Mouse (Mus musculus) frontal cortex, adult 2 months (tissue): ENCODE measurements around the gene Mb. TPM values are rescaled to one million over a fixed set of nuclear protein-coding genes. Genes with fewer than 3 reads are reported as not detected.
"Not testable (repeated sequence)": the region's sequence is repeated elsewhere in the genome, so short reads cannot be mapped to it uniquely, and the experiment has no call there.

Source experiments
- DNase-seq, 2 experiments: peaks; one replicate each; pipeline ENCODE4 v3.0.0; 2022; ENCODE audit warnings: low spot score in 1 of 2; ENCODE audit errors: extremely low spot score in 1 of 2
- polyA plus RNA-seq: library from polyadenylated mRNA; depleted of rRNA; stranded (reverse); fragments of >200 nt; gene quantifications from 2 replicates; pipeline ENCODE4 v1.2.3, GENCODE M21; 2012

Gene Mb
- polyA plus RNA-seq, 1 experiment: 0.28 TPM

DNA sequence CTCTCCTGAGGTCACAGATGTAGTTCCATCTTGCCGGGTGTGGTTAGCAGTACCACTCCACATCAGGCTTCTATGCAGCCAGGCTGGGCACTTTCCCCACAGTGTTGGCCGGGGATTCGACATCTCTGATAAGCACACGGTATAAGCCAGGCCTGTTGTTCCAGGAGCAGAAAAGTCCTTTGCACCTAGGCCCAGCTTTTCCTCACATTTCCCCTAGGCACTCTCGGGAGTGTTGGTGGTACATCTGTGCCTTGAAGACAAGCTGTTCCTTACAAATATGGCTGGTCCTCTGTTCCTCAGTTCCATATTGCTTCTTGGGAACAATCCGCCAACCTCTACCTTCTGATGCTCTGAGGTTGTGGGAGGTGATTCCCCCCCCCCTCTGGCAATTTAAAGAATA, 15.8 kb upstream of the Mb start:
- DNase-seq: peak in 1 of 2 experiments; percentile 64

DNA sequence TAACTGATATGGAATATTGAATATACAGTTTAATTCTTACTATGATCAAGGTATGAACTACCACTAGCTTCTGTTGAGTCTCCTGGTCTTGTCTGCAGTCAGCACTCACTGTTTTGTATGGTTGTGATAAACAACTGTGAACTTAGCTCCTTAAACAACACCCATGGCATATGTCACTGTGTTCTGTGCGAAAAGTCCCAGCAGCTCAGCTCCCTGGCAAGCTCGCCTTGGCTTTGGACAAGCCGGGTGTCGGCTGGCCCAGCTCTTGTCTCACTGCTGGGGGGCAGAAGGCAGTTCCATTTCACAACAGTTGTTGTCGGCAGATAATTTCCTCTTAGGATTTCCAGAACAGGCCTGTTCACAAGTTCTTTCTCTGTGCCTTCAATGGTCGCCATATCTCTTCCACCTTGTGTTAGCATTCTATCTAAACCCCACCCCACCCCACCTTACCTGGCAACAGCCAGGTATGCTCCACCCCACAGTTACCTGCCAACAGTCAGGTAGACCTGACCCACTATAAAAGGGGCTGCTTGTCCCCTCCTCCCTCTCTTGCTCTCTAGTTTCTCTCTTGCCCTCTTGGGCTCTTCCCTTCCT, 14.9 kb upstream of the Mb start:
- no peak for DNase-seq

DNA sequence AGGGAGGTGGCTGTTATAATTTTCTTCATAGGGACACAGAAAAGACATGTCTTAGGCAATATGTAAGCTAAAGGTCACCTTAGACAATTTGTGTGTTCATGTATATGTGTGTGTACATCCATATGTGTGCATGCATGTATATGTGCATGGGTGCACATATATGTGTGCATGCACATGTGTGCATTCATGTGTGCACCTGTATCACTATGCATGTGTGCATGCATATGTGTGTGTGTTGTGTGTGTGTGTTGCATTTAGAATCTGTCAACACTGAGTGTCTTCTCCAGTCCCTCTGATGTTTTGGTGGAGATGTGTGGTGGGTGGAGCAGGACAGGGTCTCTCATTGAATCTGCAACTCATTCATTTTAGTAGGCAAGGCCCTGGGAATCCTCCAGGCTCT, 12.3 kb upstream of the Mb start:
- no peak for DNase-seq

DNA sequence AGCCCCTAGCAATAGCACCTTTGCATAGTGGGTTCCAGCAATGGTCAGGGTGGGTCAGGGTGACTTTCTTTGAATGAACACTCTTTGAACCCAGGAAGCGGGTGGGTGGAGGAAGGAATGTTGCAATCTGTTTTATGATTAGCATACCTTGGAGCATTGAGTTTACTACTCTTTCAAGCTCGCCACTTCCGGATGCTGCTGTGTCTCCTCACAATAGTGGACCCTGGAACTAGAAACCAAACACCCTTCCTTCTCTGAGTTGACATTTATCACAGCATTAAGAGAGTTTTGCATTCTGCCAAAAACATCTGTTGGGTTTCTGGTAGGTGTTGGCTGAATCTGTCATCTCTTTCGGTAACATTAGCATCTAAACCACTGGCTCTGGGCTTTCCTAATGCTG, 8.9 kb upstream of the Mb start:
- DNase-seq: not testable (repeated sequence)

DNA sequence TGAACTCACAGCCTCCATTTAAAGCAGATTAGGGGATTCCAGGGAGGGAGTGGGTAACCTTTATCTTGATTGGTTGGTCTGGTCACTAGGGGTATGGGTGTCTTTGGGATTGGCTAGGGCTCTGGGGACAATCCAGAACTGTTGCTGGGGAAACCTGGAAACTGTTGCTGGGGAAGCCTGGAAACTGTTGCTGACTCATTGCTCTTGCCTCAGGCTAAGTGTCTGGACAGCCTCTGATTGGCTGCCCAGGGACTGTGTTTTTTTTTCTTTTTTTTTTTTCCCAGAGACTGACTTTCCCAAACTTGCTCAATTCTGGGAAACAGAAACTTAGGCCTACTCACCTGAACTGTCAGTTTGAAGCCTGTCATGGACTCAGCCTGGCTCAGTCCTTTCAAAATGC, 8.1 kb upstream of the Mb start:
- DNase-seq: no peak

DNA sequence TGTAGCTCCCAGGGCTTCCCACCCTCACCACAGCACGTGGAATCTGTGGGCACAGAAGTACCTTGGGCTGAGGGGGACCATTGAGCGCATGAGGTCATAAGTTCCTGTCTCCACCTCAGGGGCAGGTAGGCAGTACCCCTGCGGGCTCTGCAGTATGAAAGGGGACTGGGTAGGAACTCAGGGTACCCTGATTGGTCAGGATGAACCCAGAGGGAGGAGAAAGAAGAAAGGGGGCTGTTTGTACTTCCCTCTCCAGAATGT, 6.3 kb upstream of the Mb start:
- DNase-seq: no peak

DNA sequence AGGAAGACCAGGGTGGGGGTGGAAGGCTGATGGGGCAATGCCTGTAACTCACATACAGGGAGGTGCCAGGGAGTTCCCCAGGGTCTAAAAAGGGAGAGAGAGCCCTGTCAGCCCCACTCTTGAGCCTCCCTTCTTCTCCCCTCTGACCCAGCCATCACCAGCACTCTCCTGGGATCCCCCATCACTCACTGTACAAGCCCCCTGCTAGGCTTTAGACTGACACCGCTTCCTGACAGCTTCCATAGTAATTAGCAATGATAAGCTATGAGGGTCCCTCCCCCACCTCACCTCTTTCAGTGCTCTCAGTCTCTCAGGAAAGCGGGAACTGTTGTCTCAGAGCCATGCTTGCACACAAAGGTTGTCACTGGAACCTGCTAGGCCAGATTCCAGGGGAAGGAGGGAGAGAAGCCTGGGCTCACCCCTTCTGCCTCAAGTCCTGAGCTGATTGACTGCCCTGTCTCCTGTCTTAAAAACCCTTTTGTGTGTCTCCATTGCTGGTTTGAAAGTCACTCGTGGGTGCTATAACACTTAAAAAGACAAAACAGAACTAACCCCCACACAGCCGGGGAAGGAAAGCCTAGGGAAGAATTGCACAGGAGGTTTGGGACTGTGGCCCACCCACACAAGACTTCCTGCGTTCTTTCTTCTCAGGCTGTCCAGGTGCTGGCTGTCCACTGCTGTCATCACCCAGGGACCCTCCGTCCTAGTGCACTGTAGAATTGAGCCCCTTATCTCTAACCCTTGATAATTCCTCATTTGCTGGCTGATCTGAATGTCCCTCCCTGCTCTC, 5.7 kb upstream of the Mb start:
- no peak for DNase-seq

DNA sequence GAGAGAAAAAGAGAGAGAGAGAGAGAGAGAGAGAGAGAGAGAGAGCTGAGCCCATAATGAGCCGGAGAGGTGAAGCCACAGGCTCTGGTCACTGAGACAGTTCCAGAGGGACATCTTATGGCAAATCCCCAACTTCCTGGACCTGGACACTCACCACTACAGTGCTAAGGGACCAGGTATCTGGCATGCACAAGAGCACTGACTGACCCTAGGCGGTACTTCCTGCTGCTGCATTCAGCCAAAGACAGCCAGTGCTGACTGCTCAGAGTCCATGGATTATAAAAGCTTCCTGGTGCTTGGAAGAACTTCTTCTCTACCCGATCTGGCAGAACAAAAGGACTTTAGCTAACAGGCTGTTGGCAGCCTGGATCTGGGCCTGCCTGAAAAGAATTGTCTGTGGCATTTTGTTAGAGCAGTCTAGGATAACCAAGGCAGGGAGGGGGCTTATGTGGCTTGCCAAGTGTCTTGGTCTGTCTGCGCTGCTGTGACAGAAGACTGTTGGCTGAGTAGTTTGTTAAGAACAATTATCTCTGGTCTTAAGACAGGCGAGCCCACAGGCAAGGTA, 4.2 kb upstream of the Mb start:
- DNase-seq: no peak

DNA sequence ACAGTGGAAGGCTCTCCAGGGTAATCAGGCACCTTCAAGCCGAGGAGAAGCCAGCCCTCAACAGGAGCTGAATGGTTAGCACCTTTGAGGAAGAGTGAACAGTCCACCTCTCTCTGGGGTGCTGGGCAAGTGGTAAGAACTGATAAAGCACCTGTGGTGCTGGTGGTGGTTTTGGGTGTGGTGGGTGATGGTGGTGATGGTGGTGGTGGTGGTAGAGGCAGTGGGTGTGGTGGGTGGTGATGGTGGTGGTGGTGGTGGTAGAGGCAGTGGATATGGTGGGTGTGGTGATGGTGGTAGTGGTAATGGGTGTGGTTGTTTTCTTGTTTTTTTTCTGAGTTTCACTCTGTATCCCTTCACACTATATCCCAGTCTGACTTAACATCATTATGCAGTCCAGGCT, 2.6 kb upstream of the Mb start:
- DNase-seq: no peak

DNA sequence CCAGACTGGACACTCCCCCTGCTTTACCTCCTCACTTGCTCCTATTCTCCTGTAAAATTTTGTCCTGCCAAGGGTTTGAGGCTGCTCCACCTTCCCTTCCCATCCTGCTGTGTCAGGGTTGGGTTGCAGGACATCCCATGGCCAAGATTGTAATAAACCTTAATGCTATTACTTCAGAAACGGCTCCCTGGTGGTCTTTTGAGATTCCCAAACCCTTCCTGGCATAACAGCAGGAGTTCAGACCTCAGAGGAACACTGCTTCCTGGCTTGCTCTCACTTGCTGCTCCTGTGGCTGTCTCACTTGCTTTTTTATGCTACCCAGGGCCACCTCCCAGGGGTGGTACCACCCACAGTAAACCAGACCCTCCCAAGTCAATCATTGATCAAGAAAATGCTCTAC, 1.7 kb upstream of the Mb start:
- no peak for DNase-seq

DNA sequence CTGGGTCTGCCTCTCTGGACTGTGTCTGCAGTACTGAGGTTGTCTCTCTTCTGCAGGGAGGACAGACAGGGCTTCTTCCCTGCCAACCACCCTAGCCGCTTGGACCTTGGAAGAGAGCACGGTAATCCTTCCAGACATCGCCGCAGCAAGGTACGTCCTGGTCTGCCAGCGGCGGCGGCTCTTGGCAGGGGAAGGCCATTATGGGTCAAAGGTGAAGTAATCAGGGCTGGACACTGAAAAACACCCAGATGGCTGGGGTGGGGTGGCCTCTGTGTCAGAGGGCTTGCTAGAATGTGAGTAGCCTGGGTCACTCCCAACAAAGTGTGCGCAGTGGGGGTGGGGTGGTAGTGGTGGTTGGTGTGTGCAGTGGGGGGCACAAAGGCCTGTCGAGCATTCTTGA, 4.9 kb downstream of the Mb start:
- DNase-seq: no peak

DNA sequence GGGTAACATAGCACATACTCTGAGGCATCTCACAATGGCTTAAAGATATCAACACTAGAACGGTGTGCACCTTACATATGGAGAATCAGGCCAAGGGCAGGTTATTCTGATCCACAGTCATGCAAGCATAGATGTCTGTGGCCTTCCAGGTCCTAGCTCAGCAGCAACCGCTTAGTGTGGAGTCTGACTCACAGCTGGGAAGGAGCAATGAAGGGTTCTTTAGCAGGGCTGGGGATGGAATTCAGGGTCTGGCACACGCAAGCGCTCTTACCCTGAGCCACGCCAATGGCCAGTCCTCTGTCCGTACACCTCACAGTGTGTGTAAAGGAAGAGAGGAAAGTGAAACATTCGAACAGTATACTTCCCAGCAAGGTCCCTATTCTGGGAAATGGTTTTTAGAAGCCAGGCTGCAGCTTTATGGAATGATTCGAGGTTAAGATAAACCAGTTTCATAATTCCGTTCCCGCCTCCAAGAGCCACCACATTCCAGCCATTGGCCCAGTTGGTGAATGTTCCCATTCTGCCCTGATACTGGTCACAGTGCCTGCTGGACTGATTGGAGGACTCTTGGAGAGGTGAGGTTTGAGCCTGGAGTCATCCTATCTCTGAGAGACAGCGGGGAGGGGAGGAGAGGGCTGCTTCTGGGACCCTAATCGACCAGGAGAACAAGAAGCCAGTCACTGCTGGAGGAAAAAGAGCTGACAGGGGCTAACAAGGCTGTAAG, 5.7 kb downstream of the Mb start, which contains the start of gene Apol6:
Gene Apol6 (plus strand): TSS at position 133 of the 724 bp plus-strand sequence.
- DNase-seq: no peak

DNA sequence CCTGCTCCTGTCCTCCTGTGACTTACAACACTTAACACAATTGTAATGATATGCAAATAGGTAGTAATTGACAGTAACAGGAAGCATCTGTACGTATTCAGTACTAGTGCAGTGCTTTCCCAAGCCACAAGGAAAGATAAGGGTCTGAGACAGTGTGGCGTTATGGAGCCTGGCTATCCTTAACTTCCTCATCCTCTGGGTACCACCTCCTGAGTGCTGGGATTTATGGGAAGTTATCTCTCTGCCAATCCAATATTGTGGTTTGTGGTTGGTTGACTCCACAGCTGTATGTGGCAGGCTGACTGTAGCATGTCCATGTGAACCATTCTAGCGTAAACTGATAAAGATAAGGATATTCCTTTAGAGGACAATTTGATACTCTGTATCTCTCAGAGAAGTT, 9.7 kb downstream of the Mb start:
- no peak for DNase-seq

DNA sequence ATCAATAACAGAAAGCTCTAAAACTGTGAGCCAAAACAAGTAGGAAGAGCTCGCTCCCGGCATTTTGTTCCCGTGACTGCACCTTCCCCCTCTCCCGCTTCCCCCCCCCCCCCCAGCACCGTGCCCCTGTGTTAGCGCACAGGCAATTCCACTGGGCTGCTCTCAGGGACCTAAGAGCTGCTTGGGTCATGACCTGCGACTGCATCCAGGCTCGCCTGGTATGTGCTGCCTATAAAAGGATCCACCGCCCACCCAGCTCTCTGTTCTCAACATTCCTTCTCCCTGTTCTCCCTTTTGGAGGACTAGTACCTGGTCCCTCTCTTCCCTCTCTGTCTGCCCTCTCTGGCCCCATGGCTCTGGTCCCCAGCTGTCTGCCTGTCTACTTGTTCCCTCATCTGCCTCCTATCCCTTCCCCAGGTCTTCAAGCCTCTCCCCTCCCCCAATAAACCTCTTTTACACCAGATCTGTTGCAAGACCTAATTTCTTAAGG, 11.2 kb downstream of the Mb start:
- DNase-seq: no peak

DNA sequence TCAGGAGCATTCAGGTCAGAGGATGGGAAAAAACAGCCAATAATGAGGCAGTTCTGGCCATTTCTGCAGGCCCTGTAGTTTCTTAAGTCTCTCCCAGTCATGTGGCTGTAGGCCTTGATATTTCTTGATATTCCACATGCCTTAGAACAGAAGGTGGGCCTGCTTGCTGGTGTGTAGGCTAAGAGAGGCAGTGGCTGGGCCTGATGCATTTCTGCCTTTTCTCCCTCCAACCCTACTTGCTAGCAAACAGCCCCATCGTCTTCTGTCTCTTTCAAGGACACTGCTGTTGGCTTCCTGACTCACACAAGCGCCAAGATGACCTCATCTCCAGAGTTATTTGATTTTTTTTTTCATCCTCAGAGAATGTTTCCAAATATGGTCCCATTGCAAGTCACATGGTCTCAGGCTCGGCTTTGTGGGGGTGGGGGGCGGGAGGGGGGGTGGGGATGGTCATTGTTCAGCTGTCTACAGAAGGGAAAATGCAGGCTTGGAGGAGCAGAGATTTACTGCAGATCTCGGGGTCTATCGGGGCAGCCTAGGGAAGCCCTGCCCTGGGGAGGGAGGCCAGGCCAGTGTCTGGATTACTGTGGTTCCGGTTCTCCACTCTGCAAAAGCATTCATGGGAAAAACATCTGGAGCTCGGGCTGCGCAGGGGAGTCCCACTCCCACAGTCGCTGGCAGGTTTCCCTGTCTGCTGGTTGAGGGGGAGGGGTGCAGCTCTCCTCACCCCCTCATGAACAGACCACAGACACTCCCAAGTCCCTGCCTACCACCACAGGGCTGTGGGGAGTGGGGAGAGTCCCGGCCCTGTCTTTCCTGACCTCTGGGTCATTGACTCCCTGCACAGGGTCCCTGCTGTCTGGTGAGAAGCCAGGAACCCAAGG, 12.9 kb downstream of the Mb start:
- DNase-seq: peak in 1 of 2 experiments; percentile 42

DNA sequence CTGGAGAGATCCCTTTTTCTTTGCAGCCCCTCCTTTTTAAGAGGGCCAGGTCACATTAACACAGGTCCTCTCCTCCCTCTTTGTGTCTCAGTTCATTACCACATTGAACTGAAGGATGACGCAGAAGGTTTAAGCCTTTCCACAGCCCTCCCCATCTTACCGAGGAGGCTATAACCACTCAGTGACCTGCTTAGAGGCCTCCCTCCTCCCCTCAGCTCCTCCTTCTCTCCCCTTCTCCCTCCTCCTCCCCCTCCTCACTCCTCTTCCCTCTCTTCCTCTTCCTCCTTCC, 13.5 kb downstream of the Mb start:
- no peak for DNase-seq

DNA sequence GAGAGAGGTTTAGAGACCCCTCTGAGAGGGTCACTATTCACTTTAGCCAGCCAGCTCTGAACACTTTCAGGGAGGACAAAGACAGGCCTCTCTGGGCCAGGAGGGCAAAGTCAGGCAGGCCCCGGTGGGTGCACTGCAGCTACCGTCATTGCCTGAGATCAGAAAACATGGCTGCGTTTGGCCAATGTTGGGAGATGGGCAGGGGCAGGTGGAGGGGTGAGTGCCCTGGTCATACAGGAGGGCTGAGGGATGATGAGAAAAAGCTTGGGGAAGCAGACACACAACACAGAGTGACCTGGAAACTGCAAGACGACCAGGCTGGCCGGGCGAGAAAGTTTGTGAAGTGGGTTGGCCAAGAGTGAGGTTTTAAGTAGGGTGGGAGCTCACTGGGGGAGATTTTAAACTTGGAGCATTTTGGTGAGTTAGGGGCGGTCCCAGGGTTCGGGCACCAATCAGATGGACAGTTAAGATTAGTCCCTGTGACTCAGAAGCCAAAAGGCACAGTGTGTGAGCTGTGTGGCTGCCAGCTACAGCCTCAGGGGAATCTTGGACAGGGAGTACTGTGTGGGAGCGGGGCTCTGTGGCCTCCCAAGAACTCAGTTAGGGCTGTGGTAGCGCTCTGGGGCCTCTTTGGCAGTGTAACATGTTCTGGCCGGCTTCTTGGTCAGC, 14.0 kb downstream of the Mb start:
- DNase-seq: peak in 1 of 2 experiments; percentile 48

DNA sequence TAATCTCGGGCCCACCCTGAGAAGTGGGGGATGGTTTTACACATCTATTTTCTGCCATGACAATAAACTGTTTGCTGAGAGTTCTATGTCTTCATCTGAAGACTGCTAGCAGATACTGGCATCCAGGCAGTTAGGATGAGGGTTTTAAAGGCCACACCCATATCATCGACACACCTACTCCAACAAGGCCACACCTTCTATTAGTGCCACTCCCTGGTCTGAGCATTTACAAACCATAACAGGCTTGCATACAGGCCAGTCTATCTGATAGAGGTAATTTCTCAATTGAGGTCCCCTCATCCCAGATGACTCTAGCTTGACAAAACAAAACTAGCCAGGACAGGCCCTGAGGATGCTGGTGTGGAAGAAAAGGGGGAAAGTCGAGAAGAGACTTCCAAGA, 14.8 kb downstream of the Mb start:
- DNase-seq: no peak

DNA sequence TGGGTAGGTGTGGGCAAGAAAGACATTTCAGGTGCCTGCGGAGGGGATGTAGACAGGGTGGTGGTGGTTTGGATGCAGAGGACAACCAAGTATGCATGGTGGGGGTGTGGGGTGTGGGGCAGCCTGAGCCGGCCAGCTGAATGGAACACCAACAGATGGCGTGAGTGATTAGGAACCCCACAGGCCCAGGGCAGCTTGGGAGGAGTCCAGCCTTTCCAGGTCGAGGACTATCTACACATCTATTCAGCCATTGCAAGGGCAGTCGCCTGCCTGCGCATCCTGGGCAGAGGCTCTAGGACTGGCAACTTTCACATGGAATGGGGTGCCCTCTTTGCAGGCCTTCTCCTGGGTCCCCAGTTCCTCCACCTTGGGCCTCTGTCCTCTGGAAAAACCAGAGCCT, 15.9 kb downstream of the Mb start:
- no peak for DNase-seq

DNA sequence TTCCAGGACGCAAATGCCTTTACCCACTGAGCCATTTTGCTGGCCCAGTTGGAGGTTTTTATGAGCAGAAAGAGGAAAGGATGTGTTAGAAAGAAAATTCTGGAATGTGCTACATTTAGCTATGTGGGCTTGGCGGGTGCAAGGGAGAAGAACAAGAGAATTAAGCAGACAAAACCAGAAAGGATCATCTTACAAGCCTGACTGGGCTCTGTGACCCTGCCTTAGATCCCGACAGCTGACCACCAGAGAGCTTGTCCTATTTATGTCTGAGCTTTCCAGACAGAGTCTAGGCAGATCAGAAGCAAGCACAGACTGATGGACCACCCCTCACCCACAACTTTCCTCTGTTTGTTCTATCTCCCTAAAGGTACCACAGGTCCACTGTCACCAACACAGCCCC, 19.2 kb downstream of the Mb start:
- DNase-seq: no peak
